Mouse (Mus musculus) liver, embryonic 16.5 days (tissue): ENCODE measurements around the gene Tesc. TPM values are rescaled to one million over a fixed set of nuclear protein-coding genes. Genes with fewer than 3 reads are reported as not detected.
A peak's percentile ranks its signal among the peaks of the same experiment; 100 is the strongest.

ENCODE experiments used
- ATAC-seq: fragments of 200-750 bp; cut with Nextera tagmentation; 2 replicates; pipeline ENCODE4 v1.8.0; 2017; ENCODE audit warnings: low read depth, mild to moderate bottlenecking, moderate number of reproducible peaks, moderate library complexity
- H3K27ac ChIP-seq: fragments of 300-500 bp; sonication (generic); 2 replicates; pipeline ENCODE4 v1.5.1; 2014; ENCODE audit warnings: mild to moderate bottlenecking, low read length
- H3K27me3 ChIP-seq: fragments of 300-500 bp; sonication (generic); 2 replicates; pipeline ENCODE4 v1.6.1; 2014; ENCODE audit warnings: low read depth, low read length, mixed read lengths; ENCODE audit not compliant: control insufficient read depth, insufficient read depth
- H3K36me3 ChIP-seq: fragments of 300-500 bp; sonication (generic); 2 replicates; pipeline ENCODE4 v1.6.1; 2014; ENCODE audit warnings: mild to moderate bottlenecking; ENCODE audit not compliant: control insufficient read depth, insufficient read depth
- H3K4me1 ChIP-seq: fragments of 300-500 bp; sonication (generic); 2 replicates; pipeline ENCODE4 v1.6.1; 2014; ENCODE audit warnings: low read depth, low read length, mixed read lengths; ENCODE audit not compliant: control insufficient read depth
- H3K4me2 ChIP-seq: fragments of 300-500 bp; sonication (generic); 2 replicates; pipeline ENCODE4 v1.6.1; 2014; ENCODE audit warnings: low read depth, low read length, mixed read lengths
- H3K4me3 ChIP-seq: fragments of 300-500 bp; sonication (generic); 2 replicates; pipeline ENCODE4 v1.5.1; 2014; ENCODE audit warnings: low read depth, mild to moderate bottlenecking, low read length
- H3K9ac ChIP-seq: fragments of 300-500 bp; sonication (generic); 2 replicates; pipeline ENCODE4 v1.6.1; 2014; ENCODE audit warnings: low read depth, low read length
- H3K9me3 ChIP-seq: fragments of 300-500 bp; sonication (generic); replicated peaks from 2 replicates; pipeline ENCODE4 v1.6.1; 2016; ENCODE audit warnings: low read length; ENCODE audit not compliant: control insufficient read depth
- WGBS: fragments of 180-500 bp; shearing (Covaris S2); extraction: QIAGEN DNeasy Blood & Tissue Kit; methylation state at CpG from one replicate; pipeline ENCODE4 v1.1.7; 2014; ENCODE audit not compliant: insufficient replicate concordance; 5-methylcytosine and 5-hydroxymethylcytosine counted together
- polyA plus RNA-seq: library from polyadenylated mRNA; unstranded; fragments of >200 nt; fragmentation: Nextera tagmentation; extraction: Ambion mirVana; gene quantifications from 2 replicates; pipeline ENCODE4 v1.2.1, GENCODE M21; 2015

Tesc gene
- polyA plus RNA-seq, 1 experiment from 2014 or later: 1.9 TPM

- Histone ChIP-seq H3K27me3 (no peaks in the 10 kb centered on the region), H3K4me1 (no peaks in the 10 kb centered on the region), H3K27ac (no peak overlapping the region), H3K4me2 (no peak overlapping the region), H3K9me3 (no peaks in the 10 kb centered on the region), H3K4me3 (no peak overlapping the region), H3K9ac (no peak overlapping the region), H3K36me3 (no peaks in the 10 kb centered on the region)
- no peak for ATAC-seq
- 58% methylated on average over 4 of the region's 4 CpGs for WGBS
Observed at GRCm38 (mm10) chr5:118043761-118044160, 16.2 kb downstream of the Tesc start.

GRCm38 (mm10) chr5:118044907-118045306 is 17.4 kb downstream of the Tesc start:
- H3K36me3 ChIP-seq: no peaks in the 10 kb centered on the region
- 72% methylated on average over 6 of the region's 6 CpGs for WGBS
- no peak overlapping the region for H3K9ac ChIP-seq
- H3K9me3 ChIP-seq: no peaks in the 10 kb centered on the region
- no peaks in the 10 kb centered on the region for H3K27me3 ChIP-seq
- H3K4me2 ChIP-seq: no peak overlapping the region
- no peaks in the 10 kb centered on the region for H3K4me1 ChIP-seq
- H3K27ac ChIP-seq: no peak overlapping the region
- no peak for ATAC-seq
- H3K4me3 ChIP-seq: no peak overlapping the region

- ATAC-seq: no peak
- 50% methylated on average over 9 of the region's 9 CpGs for WGBS
Observed at GRCm38 (mm10) chr5:118045385-118045784, 17.8 kb downstream of the Tesc start.

GRCm38 (mm10) chr5:118047091-118047757 is 19.7 kb downstream of the Tesc start:
- Histone ChIP-seq H3K4me1 (no peaks in the 10 kb centered on the region), H3K9ac (no peak overlapping the region), H3K27ac (no peak overlapping the region), H3K4me3 (no peak overlapping the region), H3K4me2 (no peak overlapping the region), H3K9me3 (no peaks in the 10 kb centered on the region), H3K27me3 (no peaks in the 10 kb centered on the region), H3K36me3 (no peaks in the 10 kb centered on the region)
- ATAC-seq: no peak
- 68% methylated on average over 14 of the region's 14 CpGs for WGBS

More at GRCm38 (mm10) chr5:118045385-118045784, 17.8 kb downstream of the Tesc start:
- Histone ChIP-seq H3K27me3 (no peaks in the 10 kb centered on the region), H3K4me3 (no peak overlapping the region), H3K36me3 (no peaks in the 10 kb centered on the region), H3K9ac (no peak overlapping the region), H3K4me1 (no peaks in the 10 kb centered on the region), H3K9me3 (no peaks in the 10 kb centered on the region), H3K4me2 (no peak overlapping the region), H3K27ac (no peak overlapping the region)

GRCm38 (mm10) chr5:118048412-118048811 is 20.9 kb downstream of the Tesc start:
- no peak for ATAC-seq

GRCm38 (mm10) chr5:118048928-118049327 is 21.4 kb downstream of the Tesc start:
- Histone ChIP-seq H3K4me1 (no peaks in the 10 kb centered on the region), H3K9ac (no peak overlapping the region), H3K9me3 (no peaks in the 10 kb centered on the region), H3K4me3 (no peak overlapping the region), H3K4me2 (no peak overlapping the region), H3K36me3 (no peaks in the 10 kb centered on the region), H3K27ac (peak overlapping the region; percentile 61), H3K27me3 (no peaks in the 10 kb centered on the region)
- no peak for ATAC-seq
- WGBS: 34% methylated on average over 5 of the region's 5 CpGs

More at GRCm38 (mm10) chr5:118048412-118048811, 20.9 kb downstream of the Tesc start:
- H3K4me1 ChIP-seq: no peaks in the 10 kb centered on the region
- no peaks in the 10 kb centered on the region for H3K27me3 ChIP-seq
- no peak overlapping the region for H3K4me3 ChIP-seq
- H3K4me2 ChIP-seq: no peak overlapping the region
- no peak overlapping the region for H3K9ac ChIP-seq
- H3K9me3 ChIP-seq: no peaks in the 10 kb centered on the region
- no peaks in the 10 kb centered on the region for H3K36me3 ChIP-seq
- peak overlapping the region; percentile 61; the same call in 1 of the 2 replicates for H3K27ac ChIP-seq
- 27% methylated on average over 4 of the region's 4 CpGs for WGBS

- no peak overlapping the region for H3K4me2 ChIP-seq
- 30% methylated on average over 4 of the region's 4 CpGs for WGBS
- no peaks in the 10 kb centered on the region for H3K4me1 ChIP-seq
- no peaks in the 10 kb centered on the region for H3K27me3 ChIP-seq
- no peak for ATAC-seq
- no peaks in the 10 kb centered on the region for H3K36me3 ChIP-seq
- H3K27ac ChIP-seq: no peak overlapping the region
- no peaks in the 10 kb centered on the region for H3K9me3 ChIP-seq
- no peak overlapping the region for H3K9ac ChIP-seq
- H3K4me3 ChIP-seq: no peak overlapping the region
Observed at GRCm38 (mm10) chr5:118050743-118051142, 23.2 kb downstream of the Tesc start.

- Histone ChIP-seq H3K36me3 (no peaks in the 10 kb centered on the region), H3K27ac (no peak overlapping the region), H3K4me1 (no peaks in the 10 kb centered on the region), H3K9me3 (no peaks in the 10 kb centered on the region), H3K4me3 (no peak overlapping the region), H3K27me3 (no peaks in the 10 kb centered on the region), H3K4me2 (no peak overlapping the region), H3K9ac (no peak overlapping the region)
- 60% methylated on average over 8 of the region's 8 CpGs for WGBS
- no peak for ATAC-seq
Observed at GRCm38 (mm10) chr5:118051981-118052662, 24.6 kb downstream of the Tesc start.

- 64% methylated on average over 2 of the region's 2 CpGs for WGBS
- Histone ChIP-seq H3K27ac (no peak overlapping the region), H3K4me3 (no peak overlapping the region), H3K9me3 (no peaks in the 10 kb centered on the region), H3K4me2 (no peak overlapping the region), H3K27me3 (no peaks in the 10 kb centered on the region), H3K9ac (no peak overlapping the region), H3K4me1 (no peaks in the 10 kb centered on the region), H3K36me3 (no peaks in the 10 kb centered on the region)
- no peak for ATAC-seq
Observed at GRCm38 (mm10) chr5:118053205-118053604, 25.7 kb downstream of the Tesc start.
